Mouse (Mus musculus): ENCODE measurements around the gene A1bg.

Gene A1bg

GRCm38 (mm10) chr15:60922912-60923311, at the start of gene A1bg:
A1bg (minus strand) TSS chr15:60923012.
- DNase-seq (ENCODE audit: low spot score), result no peak

GRCm38 (mm10) chr15:60968549-60968861, 45.7 kb upstream of the A1bg start:
- DNase-seq (ENCODE audit: low spot score), result no peak

GRCm38 (mm10) chr15:60967841-60968548, 45.2 kb upstream of the A1bg start:
- no peak for DNase-seq (ENCODE audit: low spot score)

DNA sequence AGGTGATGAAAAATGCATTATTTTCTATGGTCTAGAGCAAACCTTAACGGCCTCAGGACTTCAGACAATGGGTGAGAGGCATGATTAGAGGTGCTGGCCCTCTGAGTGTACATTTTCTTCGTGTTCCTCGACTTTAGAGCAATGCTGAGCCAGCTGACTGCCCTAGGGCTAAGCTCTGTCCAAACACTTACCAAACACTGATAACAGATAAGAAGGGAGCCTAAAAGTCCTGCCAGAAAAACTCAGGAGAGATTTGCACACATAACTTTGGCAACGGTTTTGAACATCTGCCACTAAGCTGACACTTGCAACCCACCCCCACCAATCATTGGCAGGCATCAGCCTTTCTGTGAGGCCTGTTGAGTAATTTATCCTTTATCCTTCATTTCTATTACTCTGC, 2.9 kb upstream of the A1bg start:
- no peak for DNase-seq (ENCODE audit: low spot score)

- DNase-seq (ENCODE audit: low spot score), result no peak
Observed at GRCm38 (mm10) chr15:60903763-60904697, 18.8 kb downstream of the A1bg start.

DNA sequence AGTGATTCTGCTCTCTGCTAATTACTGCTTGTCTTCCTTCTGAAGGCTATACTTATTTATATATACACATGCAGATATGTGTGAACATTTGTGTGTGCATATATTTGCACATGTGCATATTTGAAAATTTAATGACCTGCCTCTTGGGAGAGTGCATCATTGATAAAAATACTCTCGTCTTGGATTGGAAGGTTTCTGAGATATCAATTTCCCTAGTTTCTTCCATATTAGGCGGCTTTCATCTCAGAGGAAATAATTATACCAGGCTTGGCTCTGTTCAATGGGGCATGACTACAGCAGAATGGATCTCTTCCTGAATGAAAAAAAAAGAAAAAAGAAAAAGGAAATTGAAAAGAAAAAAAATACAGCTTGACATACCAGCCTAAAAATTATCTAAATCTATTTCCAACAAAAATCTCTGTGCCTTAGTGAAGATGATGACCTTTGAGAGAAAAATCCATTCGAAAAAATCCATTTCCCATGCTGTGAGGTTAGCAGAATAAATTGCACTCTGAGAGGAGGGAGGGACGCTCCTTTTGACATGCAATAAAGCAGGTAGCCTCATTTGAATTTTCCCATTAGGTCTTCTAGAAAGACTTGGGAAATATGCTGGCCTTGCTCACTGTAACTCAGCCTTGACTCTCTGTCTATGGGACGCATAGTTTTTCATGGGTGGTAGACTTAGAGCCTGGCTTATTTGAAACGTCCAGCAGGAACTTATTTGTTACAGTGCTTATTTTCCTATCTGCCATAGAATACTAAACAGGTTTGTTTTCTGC, 24.4 kb downstream of the A1bg start:
- DNase-seq (ENCODE audit: low spot score), result no peak

DNA sequence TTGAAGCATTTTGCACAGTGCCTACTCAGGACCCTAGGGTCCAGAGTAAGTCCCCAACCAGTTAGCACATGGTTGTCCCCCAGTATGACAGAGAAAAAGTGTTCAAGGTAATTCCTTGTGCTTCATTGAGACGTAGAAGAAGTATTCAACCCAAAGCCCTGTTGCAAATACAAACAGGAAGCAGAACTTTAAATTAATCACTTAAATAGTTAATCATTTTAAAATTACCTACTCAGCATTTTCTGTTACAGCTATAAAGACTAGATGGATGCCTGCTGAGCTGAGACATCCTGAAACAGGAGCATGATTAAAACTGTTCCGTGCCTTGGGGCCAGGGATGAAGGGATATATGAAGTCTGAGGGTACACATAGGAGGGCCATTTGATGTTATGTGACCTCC, 26.8 kb downstream of the A1bg start:
- no peak for DNase-seq (ENCODE audit: low spot score)

GRCm38 (mm10) chr15:60892976-60893463, 29.8 kb downstream of the A1bg start:
- no peak for DNase-seq (ENCODE audit: low spot score)

- DNase-seq (ENCODE audit: low spot score), result no peak
Observed at GRCm38 (mm10) chr15:60888724-60889123, 34.1 kb downstream of the A1bg start.

DNA sequence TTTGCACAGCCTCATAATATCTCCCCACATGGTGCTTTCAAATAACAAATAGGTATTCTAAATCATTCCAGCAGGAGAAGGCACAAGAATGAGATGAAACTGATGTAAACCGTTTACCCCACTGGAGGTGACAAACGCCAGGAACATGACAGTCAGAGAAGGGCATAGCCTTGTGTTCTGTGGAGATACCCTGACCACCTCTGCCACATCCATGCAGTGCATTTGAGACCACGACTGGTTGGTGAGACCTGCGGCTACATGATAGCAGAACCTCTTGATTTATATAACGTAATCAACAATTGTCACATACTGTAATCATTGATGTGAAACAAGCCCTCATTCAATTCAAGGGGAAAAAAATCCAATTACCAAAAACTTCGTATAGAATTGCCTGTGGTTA, 47.1 kb downstream of the A1bg start:
- DNase-seq (ENCODE audit: low spot score), result no peak

DNA sequence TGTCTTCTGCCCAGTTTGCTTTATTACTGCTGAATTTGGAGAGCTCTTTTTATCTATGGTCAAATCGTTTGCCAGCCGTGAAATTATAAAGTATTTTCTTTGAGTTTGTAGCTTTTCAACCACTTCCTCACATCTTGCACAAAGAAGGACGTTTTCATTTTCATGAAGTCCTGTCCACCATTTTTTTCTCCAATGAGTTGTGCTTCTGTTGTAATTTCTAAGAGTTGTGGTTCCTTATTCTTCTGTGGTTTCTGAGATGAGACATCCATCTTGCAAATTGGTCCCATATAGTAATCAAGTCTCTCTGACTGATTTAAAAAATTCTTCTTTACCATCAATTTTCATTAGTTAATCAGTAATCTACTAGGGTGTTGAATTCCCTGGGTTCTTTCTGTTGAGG, 60.4 kb downstream of the A1bg start:
- no peak for DNase-seq (ENCODE audit: low spot score)

GRCm38 (mm10) chr15:60855112-60855511, 67.7 kb downstream of the A1bg start:
- no peak for DNase-seq (ENCODE audit: low spot score)

DNA sequence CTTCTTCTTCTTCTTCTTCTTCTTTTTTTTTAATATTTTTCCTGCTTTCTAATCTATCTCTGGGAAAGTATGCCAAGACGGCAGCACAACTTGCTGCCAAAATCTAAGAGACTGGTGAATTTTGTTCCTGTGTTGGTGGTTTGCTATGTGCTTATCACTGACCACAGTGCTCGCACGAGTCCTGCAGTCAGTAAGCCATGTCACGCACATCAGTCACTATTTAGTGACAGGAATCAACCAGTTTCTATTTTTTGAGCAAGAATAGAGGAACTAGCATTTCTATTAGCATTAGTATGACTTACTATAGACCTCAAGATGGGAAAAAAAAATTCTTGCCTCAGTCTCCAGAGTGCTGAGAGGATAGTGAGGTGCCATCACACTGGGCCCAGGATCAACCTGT, 68.7 kb downstream of the A1bg start:
- DNase-seq (ENCODE audit: low spot score), result no peak

GRCm38 (mm10) chr15:60853231-60853999, 69.4 kb downstream of the A1bg start, which contains the start of gene Fam84b:
Fam84b (minus strand) TSS chr15:60853778.
- no peak for DNase-seq (ENCODE audit: low spot score)

DNA sequence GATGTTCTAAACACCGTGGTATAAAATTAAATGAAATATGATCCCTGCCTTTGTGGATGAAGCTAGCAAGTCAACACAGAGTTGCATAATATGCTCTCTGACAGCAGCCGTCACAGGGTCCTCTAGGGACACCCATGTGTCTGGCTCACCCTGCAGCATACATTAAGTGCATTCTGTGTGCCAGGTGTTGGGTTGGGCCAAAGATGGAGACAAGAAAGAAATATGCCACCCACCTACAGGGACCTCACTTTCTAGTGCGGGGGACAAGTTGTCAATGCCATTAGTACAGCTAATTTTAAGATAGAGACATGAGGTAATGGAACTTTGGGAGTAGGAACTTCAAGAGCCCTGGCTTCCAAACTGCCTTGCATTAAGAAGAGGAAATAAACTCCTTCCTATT, 74.2 kb downstream of the A1bg start:
- DNase-seq (ENCODE audit: low spot score), result no peak
